Mouse (Mus musculus) hindbrain, embryonic 15.5 days (tissue): Measurements from ENCODE around the gene Avpi1. TPM values are rescaled to one million over a fixed set of nuclear protein-coding genes. Genes with fewer than 3 reads are reported as not detected.

ENCODE experiments used
- ATAC-seq: fragments of 200-750 bp; cut with Nextera tagmentation; 2 replicates; pipeline ENCODE4 v1.8.0; 2017; ENCODE audit warnings: low read depth, moderate number of reproducible peaks, moderate TSS enrichment; ENCODE audit not compliant: low FRiP score
- H3K27ac ChIP-seq: fragments of 300-500 bp; sonication (generic); replicated peaks from 2 replicates; pipeline ENCODE4 v1.5.1; 2015; ENCODE audit warnings: mild to moderate bottlenecking, inconsistent platforms
- H3K27me3 ChIP-seq: fragments of 300-500 bp; sonication (generic); 2 replicates; pipeline ENCODE4 v1.6.1; 2015; ENCODE audit warnings: control low read depth, inconsistent platforms
- H3K36me3 ChIP-seq: fragments of 300-500 bp; sonication (generic); 2 replicates; pipeline ENCODE4 v1.6.1; 2015; ENCODE audit warnings: control low read depth, inconsistent platforms
- H3K4me1 ChIP-seq: fragments of 300-500 bp; sonication (generic); replicated peaks from 2 replicates; pipeline ENCODE4 v1.6.1; 2015; ENCODE audit warnings: control low read depth, inconsistent platforms
- H3K4me2 ChIP-seq: fragments of 300-500 bp; sonication (generic); 2 replicates; pipeline ENCODE4 v1.6.1; 2015; ENCODE audit warnings: moderate library complexity, mild to moderate bottlenecking, inconsistent platforms
- H3K4me3 ChIP-seq: fragments of 300-500 bp; sonication (generic); 2 replicates; pipeline ENCODE4 v1.5.1; 2015; ENCODE audit warnings: mild to moderate bottlenecking, inconsistent platforms
- H3K9ac ChIP-seq: fragments of 300-500 bp; sonication (generic); 2 replicates; pipeline ENCODE4 v1.6.1; 2015; ENCODE audit warnings: inconsistent platforms
- H3K9me3 ChIP-seq: fragments of 300-500 bp; sonication (generic); 2 replicates; pipeline ENCODE4 v1.6.1; 2016; ENCODE audit warnings: control low read depth, inconsistent platforms
- WGBS: fragments of 180-500 bp; shearing (Covaris S2); methylation state at CpG from one replicate; pipeline ENCODE4 v1.1.7; 2015; 5-methylcytosine and 5-hydroxymethylcytosine counted together
- polyA plus RNA-seq: library from polyadenylated mRNA; unstranded; fragments of >200 nt; fragmentation: Nextera tagmentation; extraction: Ambion mirVana; gene quantifications from 2 replicates; pipeline ENCODE4 v1.2.1, GENCODE M21; 2015

The Avpi1 gene
- polyA plus RNA-seq = 7.8 and 9.6 TPM in 2 replicates

DNA sequence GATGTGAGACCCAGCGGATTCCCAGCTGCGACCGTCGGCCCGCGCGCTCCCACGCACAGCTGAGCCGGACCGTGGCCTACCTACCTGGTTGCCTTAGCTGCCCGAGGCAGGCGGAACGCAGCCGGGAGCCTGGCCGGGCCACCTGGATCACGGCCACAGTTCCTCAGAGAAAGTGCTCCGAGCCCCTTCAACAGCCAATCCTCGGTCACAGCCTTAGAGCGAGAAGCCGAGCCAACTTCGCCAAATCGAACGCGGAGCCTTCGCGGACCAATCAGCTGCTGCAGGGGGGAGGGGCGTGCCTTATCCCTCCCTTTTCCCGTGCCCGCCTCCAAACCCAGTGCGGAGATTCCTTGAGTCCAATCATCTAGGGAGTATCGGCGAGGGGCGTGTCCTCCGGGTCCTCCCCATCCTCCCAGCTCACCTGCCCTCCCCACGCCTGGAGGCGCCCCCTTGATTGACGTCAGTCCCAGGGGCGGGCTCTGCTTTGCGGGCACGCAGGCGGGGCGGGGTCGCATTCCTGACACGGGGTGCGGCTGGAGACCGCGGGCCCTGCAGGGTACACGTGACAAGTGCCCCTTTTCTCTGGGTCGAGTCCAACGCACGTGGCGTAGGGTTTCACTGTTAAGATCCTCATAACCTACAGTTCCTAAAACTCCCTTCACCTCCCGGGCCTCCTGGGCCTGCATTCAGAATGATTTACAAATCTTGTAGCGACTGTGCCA is at the start of gene Avpi1:
TSS of gene Avpi1 (minus strand) at position 273 of the 722 bp plus-strand sequence.
- WGBS = under 1% methylated on average over 54 of the region's 54 CpGs
- peak within 1 kb of the TSS; percentile 42 for H3K9ac ChIP-seq

DNA sequence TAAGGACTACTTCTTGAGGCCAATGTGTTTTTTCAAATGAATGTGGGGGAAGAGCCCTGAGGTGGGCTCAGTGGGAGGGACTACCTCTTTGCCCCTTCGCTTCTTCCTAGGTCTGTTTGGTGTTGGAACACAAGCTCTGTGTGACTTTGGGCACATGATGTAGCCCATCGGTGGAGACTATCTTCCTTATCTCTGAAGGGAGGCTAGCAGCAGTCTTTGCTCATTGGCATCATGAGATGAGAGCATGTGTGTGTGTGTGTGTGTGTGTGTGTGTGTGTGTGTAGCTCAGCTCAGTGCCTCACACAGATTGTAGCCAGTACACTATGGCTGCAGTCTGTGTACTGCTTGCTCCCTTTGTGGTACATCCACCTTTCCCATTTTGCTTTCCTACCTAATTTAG is 48.6 kb upstream of the Avpi1 start:
- Histone ChIP-seq H3K4me2 (no peak overlapping the region), H3K9ac (no peak overlapping the region), H3K4me3 (no peak overlapping the region), H3K27me3 (no peaks in the 10 kb centered on the region), H3K9me3 (no peaks in the 10 kb centered on the region), H3K27ac (no peak overlapping the region), H3K36me3 (peaks cover 6% of the 10 kb centered on the region), H3K4me1 (peaks cover 3% of the 10 kb centered on the region; the same call in 1 of the 2 replicates)
- no peak for ATAC-seq
- WGBS = 90% methylated on average over 2 of the region's 2 CpGs

More for the DNA sequence above, at the start of gene Avpi1:
- Histone ChIP-seq H3K9me3 (no peaks in the 10 kb centered on the region), H3K4me3 (peak within 1 kb of the TSS; percentile 53), H3K27ac (peak within 1 kb of the TSS; percentile 20), H3K27me3 (no peaks in the 10 kb centered on the region), H3K4me1 (peaks cover 19% of the 10 kb centered on the region), H3K4me2 (peak within 1 kb of the TSS; percentile 76), H3K36me3 (0 out of 2 replicates have a peak, but pooled peaks cover 5% of the 10 kb centered on the region)
- peak; percentile 97 for ATAC-seq

DNA sequence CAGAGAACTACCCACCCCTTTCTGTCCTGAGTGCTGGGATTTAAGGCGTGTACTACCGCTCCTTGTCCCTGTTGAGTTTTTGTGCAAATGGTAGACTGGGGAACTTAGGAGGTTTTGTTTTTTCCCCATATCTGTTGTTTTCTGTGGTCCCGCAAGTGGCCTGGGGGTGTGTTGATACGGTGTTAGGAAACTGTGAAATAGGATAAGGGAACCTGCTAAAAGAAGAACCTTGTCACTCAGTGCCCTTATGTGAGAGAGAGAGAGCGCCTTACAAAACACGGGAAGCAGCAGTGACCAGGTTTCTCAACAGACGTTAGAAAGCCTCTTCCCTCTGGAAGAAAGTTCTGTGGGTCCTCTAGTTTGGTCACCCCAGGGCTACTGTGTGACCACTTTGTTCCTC is 48.0 kb upstream of the Avpi1 start:
- Histone ChIP-seq H3K4me2 (no peak overlapping the region), H3K4me3 (no peak overlapping the region), H3K27me3 (no peaks in the 10 kb centered on the region), H3K9me3 (no peaks in the 10 kb centered on the region), H3K27ac (no peak overlapping the region), H3K4me1 (peaks cover 9% of the 10 kb centered on the region), H3K9ac (no peak overlapping the region), H3K36me3 (peaks cover 6% of the 10 kb centered on the region)
- ATAC-seq = no peak
- WGBS = 93% methylated on average over 7 of the region's 7 CpGs

DNA sequence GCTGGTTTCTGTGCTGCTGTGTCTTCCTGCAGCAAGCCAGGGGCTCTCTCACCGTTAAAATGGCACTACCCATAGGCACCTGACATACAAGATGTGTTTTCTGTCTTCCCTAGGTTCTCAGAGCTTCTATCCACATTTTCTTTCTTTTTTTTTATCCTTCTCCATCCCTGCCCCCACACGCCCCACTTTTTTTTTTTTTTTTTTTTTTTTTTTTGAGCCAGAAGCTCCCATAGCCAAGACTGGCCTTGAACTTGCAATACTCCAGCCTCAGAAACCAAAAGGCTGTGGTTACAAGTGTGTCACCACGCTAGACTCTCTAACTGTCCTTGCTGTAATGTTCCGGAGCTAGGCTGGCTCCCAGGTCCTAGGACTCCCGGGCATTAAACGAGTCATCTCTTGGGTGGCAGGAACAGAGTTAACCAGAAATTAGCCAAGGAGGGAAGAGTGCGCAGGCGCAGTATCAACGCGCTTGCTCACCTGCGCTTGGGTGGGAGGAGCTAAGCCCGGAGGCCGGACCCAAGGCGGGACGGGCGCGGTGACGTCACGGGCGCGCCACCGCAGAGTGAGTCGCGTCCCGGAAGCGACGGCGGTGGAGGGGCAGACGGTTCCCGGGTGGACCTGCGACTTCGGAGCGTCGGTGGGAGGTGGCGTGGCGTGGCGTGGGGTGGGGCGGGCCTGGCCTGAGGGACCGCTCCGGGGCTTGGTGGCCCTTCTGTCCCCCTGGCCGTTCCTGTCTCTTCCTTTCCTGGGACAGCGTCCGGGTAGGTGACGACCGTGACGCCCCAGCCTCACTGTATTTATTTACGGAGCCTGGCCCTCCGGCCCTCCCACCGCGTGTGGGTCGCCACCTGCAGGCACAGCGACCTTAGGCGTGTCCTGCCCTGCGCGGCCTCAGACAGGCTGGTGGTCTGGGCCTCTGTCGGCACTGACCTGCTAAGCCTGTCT is 41.4 kb upstream of the Avpi1 start:
- peak overlapping the region; percentile 73 for H3K27ac ChIP-seq
- ATAC-seq = peak; percentile 94
- H3K27me3 ChIP-seq = peaks cover 17% of the 10 kb centered on the region
- peak overlapping the region; percentile 85 for H3K9ac ChIP-seq
- peak overlapping the region; percentile 80 for H3K4me2 ChIP-seq
- WGBS = 1% methylated on average over 56 of the region's 56 CpGs
- H3K9me3 ChIP-seq = no peaks in the 10 kb centered on the region
- no peaks in the 10 kb centered on the region for H3K36me3 ChIP-seq
- peak overlapping the region; percentile 83 for H3K4me3 ChIP-seq
- peaks cover 36% of the 10 kb centered on the region for H3K4me1 ChIP-seq

DNA sequence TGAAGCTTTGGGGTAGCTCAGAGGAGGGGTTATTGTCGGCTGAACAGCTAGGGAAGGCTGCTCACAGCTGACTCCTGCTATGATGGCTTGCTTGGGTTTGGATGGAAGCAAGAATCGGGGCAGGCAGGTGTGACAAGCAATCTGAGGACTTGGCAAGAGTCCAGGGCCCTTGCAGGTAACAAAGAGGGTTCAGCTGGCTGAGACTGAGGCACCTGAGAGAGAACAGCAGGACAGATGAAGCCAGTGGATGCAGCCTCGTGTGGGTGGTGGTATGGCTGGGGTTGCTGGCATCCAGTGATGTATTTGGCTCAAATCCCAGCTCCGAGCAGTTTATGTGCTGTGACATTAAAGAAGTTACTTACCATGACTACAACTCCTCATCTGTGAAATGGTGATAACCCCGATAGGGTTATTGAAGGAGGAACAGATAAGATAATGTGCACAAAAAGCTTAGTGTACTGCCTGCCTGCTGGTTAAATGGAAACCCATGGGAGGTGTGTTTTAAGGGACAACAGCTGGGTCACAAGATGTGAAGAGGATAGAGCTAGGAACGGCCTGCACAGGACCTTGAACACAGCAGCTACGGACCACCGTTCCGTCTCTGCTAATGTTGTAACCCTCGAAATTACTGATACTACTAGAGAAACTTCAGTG is 40.6 kb upstream of the Avpi1 start:
- no peak overlapping the region; the same call in 1 of the 2 replicates for H3K4me3 ChIP-seq
- H3K9me3 ChIP-seq = no peaks in the 10 kb centered on the region
- WGBS = 61% methylated on average over 10 of the region's 10 CpGs
- H3K9ac ChIP-seq = no peak overlapping the region
- H3K27me3 ChIP-seq = peaks cover 17% of the 10 kb centered on the region
- H3K36me3 ChIP-seq = no peaks in the 10 kb centered on the region
- no peak; the same call in 1 of the 2 replicates for ATAC-seq
- peak overlapping the region; percentile 73 for H3K27ac ChIP-seq
- H3K4me1 ChIP-seq = peaks cover 36% of the 10 kb centered on the region
- peak overlapping the region; percentile 80 for H3K4me2 ChIP-seq

DNA sequence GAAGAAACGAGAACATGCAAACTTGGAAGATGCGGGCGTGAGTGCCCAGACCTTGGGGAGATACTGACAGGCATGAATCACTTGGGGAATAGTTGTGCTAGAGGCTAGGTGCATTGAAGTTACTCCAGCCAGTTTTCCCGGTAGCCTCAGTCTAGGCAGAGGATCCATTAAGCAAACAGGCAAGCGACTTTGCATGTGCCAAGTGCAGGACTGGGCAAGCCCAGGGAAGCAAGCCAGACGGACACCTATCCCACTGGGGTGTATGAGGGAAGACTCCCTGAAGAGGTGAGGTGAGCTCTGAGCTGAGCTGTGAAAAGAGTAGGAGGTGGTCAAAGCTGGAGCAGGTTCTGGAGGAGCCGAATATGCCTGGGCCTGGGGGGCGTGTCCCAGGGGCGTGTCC is 38.6 kb upstream of the Avpi1 start:
- peaks cover 35% of the 10 kb centered on the region for H3K4me1 ChIP-seq
- no peaks in the 10 kb centered on the region for H3K36me3 ChIP-seq
- no peak overlapping the region for H3K4me2 ChIP-seq
- WGBS = 70% methylated on average over 9 of the region's 9 CpGs
- H3K9ac ChIP-seq = no peak overlapping the region
- no peaks in the 10 kb centered on the region for H3K9me3 ChIP-seq
- no peak overlapping the region for H3K4me3 ChIP-seq
- no peak overlapping the region for H3K27ac ChIP-seq
- peaks cover 17% of the 10 kb centered on the region for H3K27me3 ChIP-seq
- ATAC-seq = no peak

DNA sequence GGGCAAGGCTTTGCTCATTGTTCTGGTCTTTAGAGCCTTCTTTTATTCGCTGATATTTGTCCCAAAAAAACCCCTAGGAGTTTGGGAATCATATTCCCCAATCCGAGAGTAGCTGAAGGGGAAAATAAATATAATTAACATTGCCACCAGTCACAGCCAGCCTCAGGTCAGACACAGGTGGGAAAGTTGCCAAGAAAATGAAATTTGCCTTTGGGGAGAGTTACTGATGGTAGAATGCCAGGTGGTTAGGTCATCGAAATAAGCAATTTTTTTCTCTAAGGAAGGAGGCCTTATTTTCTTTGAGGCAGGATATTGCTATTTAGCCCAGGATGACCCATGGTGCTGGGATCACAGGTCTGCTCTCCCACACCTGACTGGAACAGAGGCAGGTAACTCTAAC is 37.9 kb upstream of the Avpi1 start:
- Histone ChIP-seq H3K4me2 (no peak overlapping the region), H3K9me3 (no peaks in the 10 kb centered on the region), H3K4me1 (peaks cover 28% of the 10 kb centered on the region), H3K27ac (no peak overlapping the region), H3K4me3 (no peak overlapping the region), H3K9ac (no peak overlapping the region), H3K36me3 (no peaks in the 10 kb centered on the region), H3K27me3 (peaks cover 17% of the 10 kb centered on the region)
- 53% methylated on average over 3 of the region's 3 CpGs for WGBS
- ATAC-seq = no peak

DNA sequence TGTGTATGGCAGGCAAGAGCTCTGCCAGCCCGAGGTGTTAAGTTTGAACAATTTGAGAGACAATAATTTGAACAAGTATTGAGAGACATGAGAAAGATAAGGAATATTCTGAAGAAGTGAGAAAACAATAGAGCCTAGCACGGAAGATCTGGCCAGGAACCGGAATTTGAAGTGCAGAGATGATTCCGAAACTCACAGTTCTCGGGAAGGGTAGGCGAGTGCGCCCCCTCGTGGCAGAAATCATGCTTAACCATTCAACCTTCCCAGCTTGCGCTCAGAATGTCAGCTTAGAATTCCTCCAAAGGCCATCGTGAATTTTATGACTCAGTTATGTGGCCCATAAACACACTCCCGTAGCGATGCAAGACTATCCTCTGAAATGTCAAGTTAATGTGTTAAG is 37.3 kb upstream of the Avpi1 start:
- ATAC-seq = no peak
- Histone ChIP-seq H3K36me3 (no peaks in the 10 kb centered on the region), H3K27me3 (peaks cover 17% of the 10 kb centered on the region), H3K4me3 (no peak overlapping the region), H3K4me2 (peak overlapping the region; percentile 41), H3K9me3 (no peaks in the 10 kb centered on the region), H3K9ac (peak overlapping the region; percentile 14; the same call in 1 of the 2 replicates), H3K4me1 (peaks cover 22% of the 10 kb centered on the region), H3K27ac (no peak overlapping the region)
- 4% methylated on average over 12 of the region's 12 CpGs for WGBS

DNA sequence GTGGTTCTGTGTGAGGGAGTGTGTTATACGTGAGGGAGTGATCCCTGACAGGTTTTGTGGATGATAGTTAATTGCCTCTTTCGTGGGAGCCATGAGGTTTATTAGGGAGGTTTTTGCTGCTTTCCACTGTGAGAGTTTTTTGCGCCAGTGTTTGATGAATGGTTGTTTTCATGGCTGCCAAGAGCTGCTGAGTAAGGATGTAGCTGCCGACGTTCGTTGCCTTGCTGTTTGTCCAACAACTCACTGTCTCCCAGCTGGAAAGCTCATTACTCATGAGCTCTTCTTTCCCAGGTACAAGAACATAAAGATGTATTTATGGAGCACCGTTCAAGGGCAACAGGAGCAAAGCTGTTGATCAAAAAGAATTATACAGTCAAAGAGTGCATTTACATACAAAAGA is 35.3 kb upstream of the Avpi1 start:
- WGBS = 27% methylated on average over 7 of the region's 7 CpGs
- Histone ChIP-seq H3K4me3 (no peak overlapping the region), H3K9me3 (no peaks in the 10 kb centered on the region), H3K9ac (no peak overlapping the region), H3K4me2 (no peak overlapping the region), H3K27me3 (peaks cover 15% of the 10 kb centered on the region), H3K27ac (no peak overlapping the region), H3K4me1 (peaks cover 13% of the 10 kb centered on the region), H3K36me3 (no peaks in the 10 kb centered on the region)
- ATAC-seq = no peak

DNA sequence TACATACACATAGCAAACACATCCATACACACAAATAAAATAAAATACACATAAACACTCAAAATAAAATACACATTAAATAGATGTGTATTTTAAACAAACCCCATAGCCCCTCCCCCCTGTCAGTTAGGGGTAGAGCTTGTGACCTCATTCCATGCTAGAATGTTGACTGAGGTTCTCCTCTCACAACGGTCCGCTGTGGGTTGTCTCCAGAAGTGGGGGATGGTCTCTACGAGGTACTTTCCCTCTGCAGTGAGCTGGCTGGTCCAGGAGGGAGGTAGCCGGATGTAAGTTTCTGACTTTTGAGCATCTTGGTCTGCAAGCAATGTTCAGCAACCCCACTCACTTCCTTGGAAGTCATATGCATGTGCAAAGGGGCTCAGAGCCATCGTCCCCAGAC is 34.9 kb upstream of the Avpi1 start, which contains the start of gene Zfyve27:
TSS of gene Zfyve27 (plus strand) at position 188 of the 400 bp plus-strand sequence.
- Histone ChIP-seq H3K27me3 (peaks cover 12% of the 10 kb centered on the region), H3K36me3 (no peaks in the 10 kb centered on the region), H3K27ac (no peak within 1 kb of the TSS), H3K4me2 (no peak within 1 kb of the TSS), H3K4me3 (no peak within 1 kb of the TSS), H3K4me1 (peaks cover 10% of the 10 kb centered on the region), H3K9me3 (no peaks in the 10 kb centered on the region), H3K9ac (no peak within 1 kb of the TSS)
- ATAC-seq = no peak
- 69% methylated on average over 5 of the region's 5 CpGs for WGBS

DNA sequence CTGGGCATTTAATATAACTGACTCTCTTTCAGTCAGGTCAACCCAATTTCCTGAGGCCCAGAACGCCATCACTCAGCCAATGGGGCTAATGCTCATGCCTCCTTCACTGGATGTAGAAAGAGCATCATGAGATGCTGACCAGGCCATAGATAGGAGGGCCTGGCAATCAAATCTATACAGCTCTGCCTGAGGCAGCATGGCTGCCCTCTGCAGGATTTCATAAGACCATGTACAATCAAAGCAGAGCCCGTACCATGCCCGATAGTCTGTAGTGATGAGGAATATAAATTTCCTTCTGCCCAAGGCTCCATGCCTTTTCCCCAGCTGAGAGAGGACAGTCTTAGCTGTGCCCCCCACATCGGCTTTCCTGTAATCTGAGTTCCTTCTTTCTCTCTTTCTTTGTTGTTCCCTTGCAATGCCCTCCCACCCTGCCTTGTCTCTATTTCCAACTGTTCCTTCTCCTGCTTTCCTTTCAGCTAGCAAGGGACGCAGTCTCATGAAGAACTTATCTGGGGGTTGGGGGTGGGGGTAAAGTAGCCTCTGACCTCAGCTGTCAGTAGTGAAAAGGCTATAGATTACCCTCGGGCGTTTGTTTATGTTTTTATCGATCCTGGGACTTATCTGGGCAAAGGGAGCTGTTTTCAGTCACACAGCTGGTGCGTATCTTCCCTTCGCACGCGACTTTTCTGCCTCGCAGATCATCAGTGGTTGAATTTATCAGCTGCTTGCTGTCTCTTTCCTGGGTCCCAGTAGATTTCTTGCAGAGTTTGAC is 29.6 kb upstream of the Avpi1 start:
- Histone ChIP-seq H3K9ac (no peak overlapping the region), H3K4me2 (no peak overlapping the region), H3K27me3 (no peaks in the 10 kb centered on the region), H3K4me1 (no peaks in the 10 kb centered on the region), H3K36me3 (no peaks in the 10 kb centered on the region), H3K27ac (no peak overlapping the region), H3K4me3 (no peak overlapping the region), H3K9me3 (no peaks in the 10 kb centered on the region)
- no peak for ATAC-seq
- WGBS = 59% methylated on average over 13 of the region's 13 CpGs
